Mouse (Mus musculus) lung, embryonic 15.5 days (tissue): ENCODE measurements at regions not wholly inside any gene's neighbourhood (a gene's known extent, or its start where the extent isn't known, plus 50 kb on each side); places are given as distances from the start of the nearest gene placed in this dataset.

Source experiments
- ATAC-seq: fragments of 200-750 bp; cut with Nextera tagmentation; 2 replicates; pipeline ENCODE4 v1.8.0; 2017; ENCODE audit warnings: moderate number of reproducible peaks, borderline replicate concordance; ENCODE audit not compliant: low FRiP score, low TSS enrichment; ENCODE audit errors: extremely low read depth
- H3K27ac ChIP-seq: fragments of 300-500 bp; sonication (generic); 2 replicates; pipeline ENCODE4 v1.5.1; 2015; ENCODE audit warnings: moderate library complexity, mild to moderate bottlenecking, inconsistent platforms
- H3K27me3 ChIP-seq: fragments of 300-500 bp; sonication (generic); 2 replicates; pipeline ENCODE4 v1.6.1; 2015; ENCODE audit warnings: inconsistent platforms
- H3K36me3 ChIP-seq: fragments of 300-500 bp; sonication (generic); 2 replicates; pipeline ENCODE4 v1.6.1; 2015; ENCODE audit warnings: inconsistent platforms
- H3K4me1 ChIP-seq: fragments of 300-500 bp; sonication (generic); 2 replicates; pipeline ENCODE4 v1.6.1; 2015; ENCODE audit warnings: inconsistent platforms
- H3K4me2 ChIP-seq: fragments of 300-500 bp; sonication (generic); 2 replicates; pipeline ENCODE4 v1.6.1; 2015; ENCODE audit warnings: inconsistent platforms, mild to moderate bottlenecking, moderate library complexity
- H3K4me3 ChIP-seq: fragments of 300-500 bp; sonication (generic); 2 replicates; pipeline ENCODE4 v1.5.1; 2015; ENCODE audit warnings: mild to moderate bottlenecking, inconsistent platforms
- H3K9ac ChIP-seq: fragments of 300-500 bp; sonication (generic); 2 replicates; pipeline ENCODE4 v1.6.1; 2015; ENCODE audit warnings: inconsistent platforms
- H3K9me3 ChIP-seq: fragments of 300-500 bp; sonication (generic); 2 replicates; pipeline ENCODE4 v1.6.1; 2016; ENCODE audit warnings: inconsistent platforms
- WGBS: fragments of 180-500 bp; shearing (Covaris S2); methylation state at CpG from one replicate; pipeline ENCODE4 v1.1.7; 2015; 5-methylcytosine and 5-hydroxymethylcytosine counted together

DNA sequence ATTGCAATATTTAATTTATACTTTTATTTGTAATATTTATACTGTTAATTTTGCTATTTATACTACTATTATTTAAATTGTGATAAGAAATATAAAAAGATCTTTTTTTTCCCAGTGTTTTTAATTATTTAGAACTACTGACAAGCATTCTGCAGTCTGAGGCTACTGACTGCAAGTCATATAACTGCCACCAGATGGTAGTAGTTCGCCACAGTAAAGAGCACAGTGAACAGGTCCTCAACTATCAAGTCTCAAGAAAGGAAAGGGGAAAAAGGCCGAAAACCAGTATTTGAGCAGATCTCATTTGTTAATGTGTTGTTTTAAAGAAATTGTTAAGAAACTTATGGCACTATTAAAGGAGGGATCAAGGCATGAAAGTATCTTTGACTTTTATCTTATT is 289.6 kb upstream of the Kcnh7 start:
- Histone ChIP-seq H3K4me1 (no peaks in the 10 kb centered on the region), H3K4me3 (no peak overlapping the region), H3K9me3 (no peaks in the 10 kb centered on the region), H3K27ac (no peak overlapping the region), H3K27me3 (no peaks in the 10 kb centered on the region), H3K9ac (no peak overlapping the region), H3K4me2 (no peak overlapping the region), H3K36me3 (no peaks in the 10 kb centered on the region)
- WGBS = 17% methylated on average over 2 of the region's 2 CpGs
- no peak; the same call in 1 of the 2 replicates for ATAC-seq

- H3K9ac ChIP-seq = no peak overlapping the region
- no peak overlapping the region for H3K4me2 ChIP-seq
- no peaks in the 10 kb centered on the region for H3K36me3 ChIP-seq
- H3K27me3 ChIP-seq = no peaks in the 10 kb centered on the region
- H3K9me3 ChIP-seq = no peaks in the 10 kb centered on the region
- WGBS = 32% methylated on average over 2 of the region's 2 CpGs
- no peak; the same call in 1 of the 2 replicates for ATAC-seq
- H3K4me3 ChIP-seq = no peak overlapping the region
- no peaks in the 10 kb centered on the region for H3K4me1 ChIP-seq
- H3K27ac ChIP-seq = no peak overlapping the region
Measured at GRCm38 (mm10) chr2:63472248-63472647, 288.2 kb upstream of the Kcnh7 start.

- 81% methylated on average over 2 of the region's 2 CpGs for WGBS
- H3K4me2 ChIP-seq = no peak overlapping the region
- no peak overlapping the region for H3K9ac ChIP-seq
- no peak for ATAC-seq
- H3K4me3 ChIP-seq = no peak overlapping the region
- H3K4me1 ChIP-seq = 0 out of 2 replicates have a peak, but pooled peaks cover 6% of the 10 kb centered on the region
- H3K27ac ChIP-seq = no peak overlapping the region
- no peaks in the 10 kb centered on the region for H3K27me3 ChIP-seq
- H3K36me3 ChIP-seq = no peaks in the 10 kb centered on the region
- no peaks in the 10 kb centered on the region for H3K9me3 ChIP-seq
Measured at GRCm38 (mm10) chr2:63459112-63459511, 275.0 kb upstream of the Kcnh7 start.

GRCm38 (mm10) chr2:63454263-63455011 is 270.4 kb upstream of the Kcnh7 start:
- Histone ChIP-seq H3K27me3 (no peaks in the 10 kb centered on the region), H3K27ac (no peak overlapping the region), H3K9me3 (no peaks in the 10 kb centered on the region), H3K4me2 (no peak overlapping the region), H3K4me3 (no peak overlapping the region), H3K9ac (no peak overlapping the region), H3K4me1 (0 out of 2 replicates have a peak, but pooled peaks cover 6% of the 10 kb centered on the region), H3K36me3 (no peaks in the 10 kb centered on the region)
- 31% methylated on average over 10 of the region's 10 CpGs for WGBS
- ATAC-seq = peak; percentile 86; the same call in 1 of the 2 replicates

GRCm38 (mm10) chr2:63452891-63453290 is 268.8 kb upstream of the Kcnh7 start:
- no peak for ATAC-seq
- no peaks in the 10 kb centered on the region for H3K36me3 ChIP-seq
- H3K9me3 ChIP-seq = no peaks in the 10 kb centered on the region

DNA sequence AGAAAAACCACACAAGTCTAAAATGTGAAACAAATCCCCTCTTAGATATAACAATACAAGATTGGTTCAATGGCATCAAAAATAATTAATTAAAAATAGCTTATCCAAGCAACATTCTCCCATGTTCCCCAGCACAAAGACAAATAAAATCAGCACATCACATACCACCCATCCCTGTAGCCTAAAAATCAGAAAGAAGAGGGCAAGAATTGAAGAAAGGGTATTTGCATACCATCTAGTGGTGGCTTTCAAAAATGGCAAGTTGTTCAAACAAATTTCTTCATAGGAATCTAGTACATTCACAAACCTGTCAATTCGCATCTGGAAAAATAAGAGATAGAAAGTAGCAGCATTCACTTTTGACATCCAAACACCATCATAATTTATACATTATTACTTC is 268.1 kb upstream of the Kcnh7 start:
- ATAC-seq = no peak
- no peak overlapping the region for H3K27ac ChIP-seq
- H3K4me2 ChIP-seq = no peak overlapping the region
- no peaks in the 10 kb centered on the region for H3K27me3 ChIP-seq
- no peaks in the 10 kb centered on the region for H3K9me3 ChIP-seq
- no peak overlapping the region for H3K4me3 ChIP-seq
- 0 out of 2 replicates have a peak, but pooled peaks cover 6% of the 10 kb centered on the region for H3K4me1 ChIP-seq
- H3K9ac ChIP-seq = no peak overlapping the region
- H3K36me3 ChIP-seq = no peaks in the 10 kb centered on the region
- 64% methylated on average over 1 of the region's 1 CpGs for WGBS

More at GRCm38 (mm10) chr2:63452891-63453290, 268.8 kb upstream of the Kcnh7 start:
- H3K9ac ChIP-seq = no peak overlapping the region
- no peaks in the 10 kb centered on the region for H3K27me3 ChIP-seq
- H3K27ac ChIP-seq = no peak overlapping the region
- WGBS = 38% methylated on average over 1 of the region's 1 CpGs
- H3K4me1 ChIP-seq = 0 out of 2 replicates have a peak, but pooled peaks cover 6% of the 10 kb centered on the region
- H3K4me3 ChIP-seq = no peak overlapping the region
- no peak overlapping the region for H3K4me2 ChIP-seq

GRCm38 (mm10) chr2:63434327-63434726 is 250.2 kb upstream of the Kcnh7 start:
- no peak overlapping the region for H3K27ac ChIP-seq
- H3K4me1 ChIP-seq = no peaks in the 10 kb centered on the region
- H3K4me2 ChIP-seq = no peak overlapping the region
- H3K27me3 ChIP-seq = no peaks in the 10 kb centered on the region
- no peak overlapping the region for H3K4me3 ChIP-seq
- no peaks in the 10 kb centered on the region for H3K36me3 ChIP-seq
- H3K9me3 ChIP-seq = no peaks in the 10 kb centered on the region
- ATAC-seq = no peak
- no peak overlapping the region for H3K9ac ChIP-seq

DNA sequence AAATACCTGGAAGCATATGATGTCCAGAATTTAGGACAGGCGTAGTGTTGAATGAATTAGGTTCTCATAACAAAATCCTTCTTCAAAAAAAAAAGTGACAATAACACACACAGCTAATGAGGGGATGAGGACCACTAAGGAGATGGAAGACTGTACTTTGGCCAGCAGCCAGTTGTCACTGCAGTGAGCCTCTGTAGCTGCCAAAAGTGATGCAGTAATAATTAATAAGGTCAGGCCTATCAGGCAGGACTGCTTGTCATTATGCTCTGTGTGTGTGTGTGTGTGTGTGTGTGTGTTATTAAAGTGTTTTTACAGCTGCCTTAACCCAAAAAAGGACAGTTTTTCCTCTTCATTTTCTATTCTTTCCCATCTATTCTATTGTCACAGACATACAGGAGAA is 221.3 kb upstream of the Kcnh7 start:
- Histone ChIP-seq H3K9me3 (no peaks in the 10 kb centered on the region), H3K4me1 (no peaks in the 10 kb centered on the region), H3K4me2 (no peak overlapping the region), H3K36me3 (no peaks in the 10 kb centered on the region), H3K9ac (no peak overlapping the region), H3K27me3 (no peaks in the 10 kb centered on the region), H3K27ac (no peak overlapping the region), H3K4me3 (no peak overlapping the region)
- 59% methylated on average over 1 of the region's 1 CpGs for WGBS
- ATAC-seq = no peak
